Mouse (Mus musculus) testis, adult 2 months (tissue): ENCODE measurements around the gene Fam208a. TPM values are rescaled to one million over a fixed set of nuclear protein-coding genes. Genes with fewer than 3 reads are reported as not detected.

Source experiments
- H3K27ac ChIP-seq: fragments of 200-500 bp; 2 replicates; pipeline ENCODE4 v1.5.1; 2012; ENCODE audit warnings: low read depth, low read length; ENCODE audit not compliant: control insufficient read depth, insufficient read depth
- H3K27me3 ChIP-seq: fragments of 200-500 bp; 2 replicates; pipeline ENCODE4 v1.6.1; 2012; ENCODE audit warnings: mild to moderate bottlenecking, low read length, moderate library complexity; ENCODE audit not compliant: control insufficient read depth, insufficient read depth
- H3K36me3 ChIP-seq: fragments of 200-500 bp; 2 replicates; pipeline ENCODE4 v1.6.1; 2012; ENCODE audit warnings: mild to moderate bottlenecking, low read length; ENCODE audit not compliant: control insufficient read depth, insufficient read depth
- H3K4me1 ChIP-seq: fragments of 200-500 bp; 2 replicates; pipeline ENCODE4 v1.6.1; 2012; ENCODE audit warnings: low read length; ENCODE audit not compliant: control insufficient read depth, insufficient read depth
- H3K4me3 ChIP-seq: fragments of 200-500 bp; 2 replicates; pipeline ENCODE4 v1.5.1; 2012; ENCODE audit warnings: low read depth, mild to moderate bottlenecking, low read length, moderate library complexity, mixed read lengths; ENCODE audit not compliant: control insufficient read depth
- CTCF ChIP-seq: fragments of 200-500 bp; IDR thresholded peaks from 2 replicates; pipeline ENCODE4 v1.5.1; 2012; ENCODE audit warnings: low read depth, mild to moderate bottlenecking, inconsistent platforms, low read length, moderate library complexity; ENCODE audit not compliant: control insufficient read depth, insufficient read depth, insufficient replicate concordance
- POLR2A ChIP-seq: fragments of 200-500 bp; IDR thresholded peaks from 2 replicates; pipeline ENCODE4 v1.6.1; 2012; ENCODE audit warnings: low read depth, mild to moderate bottlenecking, inconsistent platforms, low read length, moderate library complexity; ENCODE audit not compliant: control insufficient read depth
- polyA plus RNA-seq: library from polyadenylated mRNA; depleted of rRNA; stranded (reverse); fragments of >200 nt; gene quantifications from 2 replicates; pipeline ENCODE4 v1.2.3, GENCODE M21; 2012

Fam208a gene
- polyA plus RNA-seq, 1 experiment = 6.9 TPM

DNA sequence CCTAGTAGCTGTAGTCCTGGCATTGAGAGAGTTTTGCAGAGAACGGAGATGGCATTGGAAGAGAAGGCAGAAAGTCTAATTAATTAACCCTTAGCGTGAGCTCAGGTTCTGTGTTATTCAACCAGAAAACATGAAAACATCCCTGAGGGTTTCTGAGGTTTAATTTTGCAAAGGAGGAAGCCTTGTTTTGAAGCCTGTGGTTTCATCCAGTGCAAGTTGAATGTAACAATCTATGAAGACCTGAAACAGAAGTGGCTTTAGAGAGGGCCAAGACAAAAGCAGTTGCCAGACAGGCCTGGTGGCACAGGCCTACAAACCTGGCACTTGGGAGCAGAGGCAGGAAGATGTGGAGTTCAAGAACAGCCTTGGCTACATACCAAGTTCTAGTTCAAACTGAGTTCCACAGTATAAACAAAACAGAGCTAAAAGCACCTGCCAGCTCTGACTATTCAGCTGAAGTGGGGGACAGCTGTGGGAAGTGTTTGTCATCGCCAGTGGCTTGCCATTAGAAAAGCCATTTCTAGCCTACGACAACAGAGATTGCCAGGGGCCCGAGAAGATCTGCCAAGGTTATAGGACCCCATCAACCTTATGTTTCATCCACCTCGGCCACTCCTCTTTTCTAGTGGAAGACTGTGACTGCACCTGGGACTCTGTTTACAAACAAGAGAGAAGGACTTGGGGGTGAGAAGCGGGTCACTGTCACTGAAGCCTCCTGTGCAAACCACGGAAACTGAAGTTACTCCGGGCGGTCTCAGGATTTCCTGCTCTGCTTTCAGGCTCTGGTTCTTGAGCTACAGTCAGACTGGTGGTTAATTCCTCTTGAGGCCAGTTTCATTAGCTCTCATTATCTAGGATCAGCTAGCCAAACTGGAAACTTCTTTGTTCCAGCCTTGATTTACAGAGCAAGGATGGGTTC is 26.0 kb upstream of the Fam208a start:
- H3K27me3 ChIP-seq = no peaks in the 10 kb centered on the region
- H3K4me3 ChIP-seq = no peak overlapping the region
- no peak for TF ChIP-seq CTCF
- no peak for TF ChIP-seq POLR2A
- no peaks in the 10 kb centered on the region for H3K4me1 ChIP-seq
- no peaks in the 10 kb centered on the region; the same call in 1 of the 2 replicates for H3K36me3 ChIP-seq
- no peak overlapping the region for H3K27ac ChIP-seq

DNA sequence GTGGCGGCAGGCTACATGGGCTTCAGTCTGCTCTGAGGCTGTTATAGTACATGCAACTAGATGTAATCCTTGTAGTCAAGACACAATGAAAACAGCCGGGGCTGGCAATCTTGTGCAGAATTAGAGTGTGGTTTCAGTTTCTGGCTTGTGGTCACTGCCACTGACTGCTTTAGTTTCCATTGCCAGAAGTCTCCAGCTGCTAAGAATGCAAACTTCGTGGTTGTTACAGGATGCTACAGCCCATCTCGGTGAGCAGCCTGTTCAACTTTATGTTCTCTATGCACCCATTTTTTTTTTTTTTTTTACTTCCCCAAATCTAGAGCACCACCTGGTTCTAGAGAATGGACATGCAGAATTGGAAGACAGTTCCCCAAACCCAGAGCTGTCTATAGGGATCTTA is 23.2 kb upstream of the Fam208a start:
- Histone ChIP-seq H3K27me3 (no peaks in the 10 kb centered on the region), H3K4me1 (no peaks in the 10 kb centered on the region), H3K4me3 (no peak overlapping the region), H3K27ac (no peak overlapping the region), H3K36me3 (no peaks in the 10 kb centered on the region; the same call in 1 of the 2 replicates)
- TF ChIP-seq CTCF (no peak), POLR2A (no peak)

DNA sequence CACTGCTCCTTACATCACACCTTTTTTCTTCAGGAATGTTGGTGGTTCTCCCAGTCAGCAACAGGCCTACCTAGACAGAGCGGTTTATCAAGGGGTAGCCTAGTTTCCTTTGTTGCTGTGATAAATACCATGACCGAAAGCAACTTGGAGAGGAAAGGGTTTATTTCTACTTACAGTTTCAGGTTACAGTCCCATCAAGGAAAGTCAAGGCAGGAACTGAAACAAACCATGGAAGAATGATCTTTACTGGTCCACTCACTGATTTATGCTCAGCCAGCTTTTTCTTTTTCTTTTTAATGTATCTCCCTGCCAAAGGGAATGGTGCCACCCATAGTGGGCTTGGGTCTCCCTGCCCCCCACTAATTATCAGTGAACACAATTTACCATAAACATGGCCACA is 22.7 kb upstream of the Fam208a start:
- Histone ChIP-seq H3K27me3 (no peaks in the 10 kb centered on the region), H3K4me1 (no peaks in the 10 kb centered on the region), H3K27ac (no peak overlapping the region), H3K4me3 (no peak overlapping the region), H3K36me3 (no peaks in the 10 kb centered on the region; the same call in 1 of the 2 replicates)
- TF ChIP-seq POLR2A = no peak
- no peak for TF ChIP-seq CTCF

DNA sequence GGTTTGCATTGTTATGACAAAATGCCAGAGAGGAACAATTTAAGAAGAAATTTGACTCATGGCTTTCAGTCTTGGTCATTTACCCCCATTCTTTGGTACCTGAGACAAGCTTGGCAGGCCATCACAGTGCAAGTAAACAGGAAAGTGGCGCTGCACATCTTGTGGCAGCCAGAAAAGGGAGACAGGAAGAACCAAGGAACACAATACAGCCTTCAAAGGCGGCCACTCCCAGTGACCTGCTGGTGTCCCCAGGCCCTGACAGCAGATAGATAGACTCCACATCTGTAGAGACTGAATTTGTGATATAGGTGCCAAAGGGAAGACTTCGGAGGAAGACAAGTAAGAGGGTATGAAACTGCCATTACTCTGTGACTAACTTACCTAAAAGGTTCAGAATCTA is 20.4 kb upstream of the Fam208a start:
- Histone ChIP-seq H3K36me3 (no peaks in the 10 kb centered on the region), H3K4me3 (no peak overlapping the region), H3K4me1 (no peaks in the 10 kb centered on the region), H3K27me3 (no peaks in the 10 kb centered on the region), H3K27ac (no peak overlapping the region)
- no peak for TF ChIP-seq CTCF
- no peak for TF ChIP-seq POLR2A

DNA sequence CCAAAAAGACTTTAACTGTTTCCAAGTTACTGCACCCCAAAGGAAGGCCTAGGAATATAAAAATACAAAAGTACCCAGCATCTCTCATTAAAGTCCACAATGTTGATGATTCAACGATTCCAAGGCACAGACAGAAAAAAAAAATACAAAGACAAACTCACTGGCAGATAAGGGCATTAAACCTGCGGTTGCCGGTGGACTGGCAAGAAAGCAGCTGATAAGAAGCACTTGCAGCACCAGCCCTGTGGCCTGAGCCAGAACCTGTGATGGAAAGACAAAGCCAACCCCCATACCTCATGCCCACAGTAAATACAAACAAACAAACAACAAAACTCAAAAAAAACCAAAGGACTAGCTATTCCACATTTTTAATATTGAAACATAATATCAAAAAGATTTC is 19.0 kb upstream of the Fam208a start:
- H3K36me3 ChIP-seq = no peaks in the 10 kb centered on the region
- no peaks in the 10 kb centered on the region for H3K4me1 ChIP-seq
- H3K4me3 ChIP-seq = no peak overlapping the region
- no peaks in the 10 kb centered on the region for H3K27me3 ChIP-seq
- no peak for TF ChIP-seq POLR2A
- no peak for TF ChIP-seq CTCF
- no peak overlapping the region for H3K27ac ChIP-seq

DNA sequence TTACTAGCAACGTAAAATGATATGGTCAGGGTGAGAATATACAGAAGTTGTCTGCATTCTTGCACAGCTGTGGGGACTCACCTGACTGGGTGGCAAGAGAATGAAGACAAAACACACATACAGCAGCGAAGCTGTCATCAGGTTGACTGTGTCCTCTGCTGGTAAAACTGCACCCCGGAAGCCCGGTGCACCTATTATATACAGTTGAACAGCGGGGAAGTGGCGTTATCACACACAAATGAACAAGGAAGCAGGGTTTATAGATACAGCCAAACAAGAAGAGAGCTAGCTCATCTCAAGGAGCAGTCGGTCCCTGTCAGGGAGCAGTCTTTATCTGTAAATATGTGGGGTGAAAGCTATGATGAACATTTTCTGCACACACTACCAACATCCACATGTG is 17.1 kb upstream of the Fam208a start:
- no peaks in the 10 kb centered on the region for H3K36me3 ChIP-seq
- no peaks in the 10 kb centered on the region for H3K4me1 ChIP-seq
- no peak for TF ChIP-seq POLR2A
- TF ChIP-seq CTCF = no peak
- no peak overlapping the region for H3K4me3 ChIP-seq
- no peaks in the 10 kb centered on the region for H3K27me3 ChIP-seq
- H3K27ac ChIP-seq = no peak overlapping the region

DNA sequence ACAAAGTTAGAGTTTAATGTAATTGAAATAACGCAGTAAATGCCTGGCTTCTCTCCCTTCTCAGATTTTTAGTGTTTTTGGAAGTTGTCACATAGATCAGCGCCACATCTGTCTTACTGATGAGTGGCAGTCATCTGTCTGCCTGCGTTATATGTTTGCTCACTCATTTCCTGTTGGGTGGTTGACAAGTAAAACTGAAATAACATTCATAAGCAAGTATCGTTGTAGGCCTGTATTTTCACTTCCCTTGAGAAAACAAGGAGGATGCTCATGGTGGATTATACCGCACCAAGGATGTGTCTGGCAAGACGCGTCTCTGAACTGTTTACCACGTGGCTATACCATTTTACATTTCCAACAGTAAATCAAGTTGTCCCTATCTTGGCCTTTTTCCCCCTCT is 15.9 kb upstream of the Fam208a start:
- Histone ChIP-seq H3K36me3 (no peaks in the 10 kb centered on the region), H3K27ac (no peak overlapping the region), H3K4me1 (no peaks in the 10 kb centered on the region), H3K27me3 (no peaks in the 10 kb centered on the region), H3K4me3 (no peak overlapping the region)
- no peak for TF ChIP-seq CTCF
- TF ChIP-seq POLR2A = no peak

DNA sequence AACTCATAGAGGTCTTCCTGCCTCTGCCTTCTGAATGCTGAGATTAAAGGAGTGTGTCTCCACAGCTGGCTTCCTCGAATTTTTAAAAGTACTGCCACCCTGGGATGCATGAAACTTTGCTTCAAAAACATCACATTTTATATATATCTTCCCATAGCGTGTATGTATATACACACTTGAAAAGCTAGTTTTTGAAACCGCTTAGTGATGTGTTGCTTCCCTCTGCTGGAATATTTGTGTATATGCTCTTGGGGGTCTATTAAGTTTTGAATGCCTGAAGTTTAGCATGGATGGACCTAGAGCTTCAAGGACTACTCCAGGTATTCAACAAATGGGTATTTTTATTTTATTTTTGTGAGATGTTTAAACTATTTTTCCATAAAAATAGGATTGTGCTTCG is 14.7 kb upstream of the Fam208a start:
- TF ChIP-seq POLR2A (no peak), CTCF (no peak)
- Histone ChIP-seq H3K4me3 (no peak overlapping the region), H3K4me1 (no peaks in the 10 kb centered on the region), H3K27ac (no peak overlapping the region), H3K36me3 (0 out of 2 replicates have a peak, but pooled peaks cover 2% of the 10 kb centered on the region), H3K27me3 (no peaks in the 10 kb centered on the region)
